Mouse (Mus musculus): ENCODE measurements around the gene Nr3c2. TPM values are rescaled to one million over a fixed set of nuclear protein-coding genes. Genes with fewer than 3 reads are reported as not detected.

The Nr3c2 gene
- polyA plus RNA-seq, 1 experiment, result 13.0 TPM

- no peak overlapping the region for H3K4me3 ChIP-seq (ENCODE audit: insufficient read depth, low read length)
- H3K27ac ChIP-seq (ENCODE audit: insufficient read depth, low read length), result no peak overlapping the region
- no peaks in the 10 kb centered on the region for H3K4me1 ChIP-seq (ENCODE audit: control insufficient read depth, insufficient read depth, low read length)
- TF ChIP-seq CTCF (IDR thresholded peaks at IDR 0.05; ENCODE audit: extremely low read depth, insufficient read depth, low read length), result no peak
- TF ChIP-seq POLR2A (IDR thresholded peaks at IDR 0.05; ENCODE audit: extremely low read depth, insufficient read depth, low read length), result no peak
Measured at GRCm38 (mm10) chr8:77009425-77009824, 110.2 kb downstream of the Nr3c2 start.

DNA sequence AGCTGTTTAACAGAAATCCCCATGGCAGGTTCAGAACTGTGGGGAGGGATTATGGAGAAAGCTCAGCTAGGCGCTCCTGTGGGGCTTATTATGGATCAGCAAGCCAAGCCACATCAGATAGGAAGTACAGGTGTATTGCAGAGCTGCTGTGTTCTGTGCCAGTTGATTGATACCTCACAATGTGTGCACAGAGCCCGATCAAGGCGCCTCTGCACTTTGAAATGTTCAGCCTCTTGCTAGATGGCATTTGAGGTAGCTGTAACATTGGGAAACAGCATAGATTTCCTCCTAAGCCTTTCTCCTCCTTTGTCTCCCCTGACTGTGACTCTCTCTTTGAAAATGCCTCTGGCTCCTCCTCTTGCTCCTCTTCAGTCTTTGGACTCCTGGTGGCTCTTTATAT lies 112.7 kb downstream of the Nr3c2 start:
- TF ChIP-seq POLR2A (IDR thresholded peaks at IDR 0.05; ENCODE audit: extremely low read depth, insufficient read depth, low read length) (no peak), CTCF (IDR thresholded peaks at IDR 0.05; ENCODE audit: extremely low read depth, insufficient read depth, low read length) (no peak)
- H3K4me1 ChIP-seq (ENCODE audit: control insufficient read depth, insufficient read depth, low read length), result no peaks in the 10 kb centered on the region

DNA sequence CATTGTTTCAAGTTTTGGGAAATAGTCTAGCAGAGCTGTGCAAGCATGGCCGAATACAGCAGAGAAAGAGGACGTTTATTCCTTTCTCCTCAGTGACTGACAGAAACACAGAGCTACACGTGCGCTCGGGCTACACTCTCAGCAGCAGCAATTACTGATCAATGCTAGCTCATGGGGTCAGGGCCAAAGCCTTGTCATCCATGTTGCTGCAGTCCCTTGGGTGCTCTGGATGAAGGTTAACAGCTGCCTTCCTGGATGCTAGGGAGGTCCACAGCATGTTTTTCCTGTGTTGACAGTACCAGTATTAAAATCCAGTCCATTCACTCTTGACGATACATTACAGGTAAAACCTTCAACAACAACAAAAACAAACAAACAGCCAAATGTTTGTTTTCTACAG lies 113.4 kb downstream of the Nr3c2 start:
- Histone ChIP-seq H3K4me1 (ENCODE audit: control insufficient read depth, insufficient read depth, low read length) (no peaks in the 10 kb centered on the region), H3K27ac (ENCODE audit: insufficient read depth, low read length) (no peak overlapping the region), H3K4me3 (ENCODE audit: insufficient read depth, low read length) (no peak overlapping the region)
- TF ChIP-seq POLR2A (IDR thresholded peaks at IDR 0.05; ENCODE audit: extremely low read depth, insufficient read depth, low read length), result no peak
- TF ChIP-seq CTCF (IDR thresholded peaks at IDR 0.05; ENCODE audit: extremely low read depth, insufficient read depth, low read length), result no peak

More for the DNA sequence above, 112.7 kb downstream of the Nr3c2 start:
- Histone ChIP-seq H3K4me3 (ENCODE audit: insufficient read depth, low read length) (no peak overlapping the region), H3K27ac (ENCODE audit: insufficient read depth, low read length) (no peak overlapping the region)

- H3K27ac ChIP-seq (ENCODE audit: insufficient read depth, low read length), result no peak overlapping the region
- no peaks in the 10 kb centered on the region for H3K4me1 ChIP-seq (ENCODE audit: control insufficient read depth, insufficient read depth, low read length)
- no peak overlapping the region for H3K4me3 ChIP-seq (ENCODE audit: insufficient read depth, low read length)
- no peak for TF ChIP-seq CTCF (IDR thresholded peaks at IDR 0.05; ENCODE audit: extremely low read depth, insufficient read depth, low read length)
- TF ChIP-seq POLR2A (IDR thresholded peaks at IDR 0.05; ENCODE audit: extremely low read depth, insufficient read depth, low read length), result no peak
Measured at GRCm38 (mm10) chr8:77016713-77017112, 117.5 kb downstream of the Nr3c2 start.

DNA sequence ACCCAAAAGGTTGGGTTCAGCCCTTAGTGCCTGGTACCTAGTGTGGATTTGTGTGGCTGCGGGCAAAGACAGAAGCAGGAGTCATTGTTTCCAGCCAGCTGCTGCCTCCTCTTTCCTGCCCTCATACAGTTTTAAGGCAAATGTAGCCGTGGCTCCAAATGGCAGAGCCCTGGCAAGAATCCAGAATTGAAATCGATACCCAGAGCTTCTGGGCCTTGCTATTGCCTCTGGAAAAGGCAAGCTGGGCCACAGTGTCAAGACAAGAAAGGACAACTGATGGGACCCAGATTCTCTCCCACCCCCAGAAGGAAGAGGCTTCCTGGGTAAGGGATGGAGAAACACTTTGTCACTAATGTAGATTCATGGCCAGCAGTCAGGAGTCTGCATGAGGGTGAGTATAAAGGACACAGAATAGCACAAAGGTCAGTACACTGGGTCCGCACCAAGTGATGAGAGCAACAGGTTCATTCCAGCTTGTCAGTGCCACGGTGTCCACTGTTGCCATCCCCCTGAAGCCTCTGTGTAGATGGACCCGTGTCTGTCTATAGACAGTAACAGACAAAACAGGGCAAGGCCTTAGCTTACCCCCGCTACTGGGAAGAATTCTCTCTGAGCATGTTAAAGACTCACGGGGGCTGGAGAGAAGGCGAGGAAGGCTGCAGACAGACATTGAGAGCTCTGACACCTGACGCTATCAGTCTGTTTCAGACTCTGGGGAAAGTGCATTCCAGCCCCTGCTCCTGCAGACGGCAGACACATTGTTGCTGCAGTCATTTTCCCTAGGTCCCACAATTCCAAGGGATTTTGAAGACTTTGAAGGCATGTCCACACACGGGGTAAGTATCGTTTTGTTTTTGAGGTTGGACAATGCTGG lies 124.8 kb downstream of the Nr3c2 start:
- H3K27ac ChIP-seq (ENCODE audit: insufficient read depth, low read length), result no peak overlapping the region
- H3K4me1 ChIP-seq (ENCODE audit: control insufficient read depth, insufficient read depth, low read length), result no peaks in the 10 kb centered on the region
- no peak overlapping the region for H3K4me3 ChIP-seq (ENCODE audit: insufficient read depth, low read length)
- TF ChIP-seq POLR2A (IDR thresholded peaks at IDR 0.05; ENCODE audit: extremely low read depth, insufficient read depth, low read length) (no peak), CTCF (IDR thresholded peaks at IDR 0.05; ENCODE audit: extremely low read depth, insufficient read depth, low read length) (no peak)

DNA sequence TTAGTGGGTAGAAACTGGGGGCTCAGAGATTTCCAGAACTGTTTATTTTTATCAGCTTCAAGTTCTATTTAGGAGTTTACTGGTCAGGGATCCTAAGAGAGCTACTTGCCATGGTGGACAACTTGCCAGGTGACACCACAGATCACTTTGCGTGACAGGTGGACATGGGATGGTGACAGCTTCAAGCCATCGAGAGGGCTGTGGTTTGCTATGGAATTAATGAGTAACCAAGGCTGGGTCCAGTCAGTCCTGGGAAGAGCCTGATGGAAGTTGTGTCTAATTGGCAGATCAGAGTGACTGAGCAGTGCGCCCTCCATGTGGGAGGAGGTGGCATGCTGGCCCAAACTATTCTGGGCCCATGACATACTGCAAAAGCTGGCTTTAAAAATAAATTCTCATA lies 132.0 kb downstream of the Nr3c2 start:
- no peak for TF ChIP-seq POLR2A (IDR thresholded peaks at IDR 0.05; ENCODE audit: extremely low read depth, insufficient read depth, low read length)
- no peak for TF ChIP-seq CTCF (IDR thresholded peaks at IDR 0.05; ENCODE audit: extremely low read depth, insufficient read depth, low read length)
- Histone ChIP-seq H3K27ac (ENCODE audit: insufficient read depth, low read length) (no peak overlapping the region), H3K4me3 (ENCODE audit: insufficient read depth, low read length) (no peak overlapping the region), H3K4me1 (ENCODE audit: control insufficient read depth, insufficient read depth, low read length) (no peaks in the 10 kb centered on the region)

- TF ChIP-seq POLR2A (IDR thresholded peaks at IDR 0.05; ENCODE audit: extremely low read depth, insufficient read depth, low read length), result no peak
- no peak for TF ChIP-seq CTCF (IDR thresholded peaks at IDR 0.05; ENCODE audit: extremely low read depth, insufficient read depth, low read length)
Measured at GRCm38 (mm10) chr8:77033706-77034464, 134.6 kb downstream of the Nr3c2 start.

DNA sequence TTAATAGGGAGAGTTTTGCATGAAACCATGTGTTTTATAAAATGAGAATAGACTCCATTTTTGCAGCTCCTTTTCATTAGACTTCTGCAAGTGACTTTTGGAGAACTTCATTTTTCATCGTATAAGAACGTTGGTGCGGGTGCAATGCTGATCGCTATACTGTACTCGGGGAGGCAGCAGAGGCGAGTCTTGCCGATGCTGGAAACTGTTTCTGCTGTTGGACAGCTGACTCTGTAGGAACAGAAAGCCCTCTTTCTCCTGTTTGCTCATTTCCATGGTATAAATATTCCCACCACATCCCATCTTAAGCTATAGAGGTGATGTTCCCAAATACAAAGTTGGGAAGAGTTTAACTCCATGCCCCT lies 135.2 kb downstream of the Nr3c2 start:
- H3K4me1 ChIP-seq (ENCODE audit: control insufficient read depth, insufficient read depth, low read length), result no peaks in the 10 kb centered on the region
- TF ChIP-seq POLR2A (IDR thresholded peaks at IDR 0.05; ENCODE audit: extremely low read depth, insufficient read depth, low read length) (no peak), CTCF (IDR thresholded peaks at IDR 0.05; ENCODE audit: extremely low read depth, insufficient read depth, low read length) (no peak)
- no peak overlapping the region for H3K4me3 ChIP-seq (ENCODE audit: insufficient read depth, low read length)
- H3K27ac ChIP-seq (ENCODE audit: insufficient read depth, low read length), result no peak overlapping the region

More at GRCm38 (mm10) chr8:77033706-77034464, 134.6 kb downstream of the Nr3c2 start:
- no peaks in the 10 kb centered on the region for H3K4me1 ChIP-seq (ENCODE audit: control insufficient read depth, insufficient read depth, low read length)
- no peak overlapping the region for H3K4me3 ChIP-seq (ENCODE audit: insufficient read depth, low read length)
- H3K27ac ChIP-seq (ENCODE audit: insufficient read depth, low read length), result no peak overlapping the region

GRCm38 (mm10) chr8:77041214-77041613 lies 142.0 kb downstream of the Nr3c2 start:
- TF ChIP-seq CTCF (IDR thresholded peaks at IDR 0.05; ENCODE audit: extremely low read depth, insufficient read depth, low read length) (no peak), POLR2A (IDR thresholded peaks at IDR 0.05; ENCODE audit: extremely low read depth, insufficient read depth, low read length) (no peak)
- peaks cover 1% of the 10 kb centered on the region; the same call in 1 of the 2 replicates for H3K4me1 ChIP-seq (ENCODE audit: control insufficient read depth, insufficient read depth, low read length)

More at GRCm38 (mm10) chr8:77041214-77041613, 142.0 kb downstream of the Nr3c2 start:
- Histone ChIP-seq H3K4me3 (ENCODE audit: insufficient read depth, low read length) (no peak overlapping the region), H3K27ac (ENCODE audit: insufficient read depth, low read length) (no peak overlapping the region)
